Mouse (Mus musculus): ENCODE results near the gene Rsbn1l. TPM values are rescaled to one million over a fixed set of nuclear protein-coding genes. Genes with fewer than 3 reads are reported as not detected.

The Rsbn1l gene
- polyA plus RNA-seq, 1 experiment from 2014 or later = 5.2 TPM

- Histone ChIP-seq H3K27me3 (ENCODE audit: poor library complexity, severe bottlenecking) (no peaks in the 10 kb centered on the region), H3K4me3 (no peak overlapping the region), H3K27ac (no peak overlapping the region), H3K36me3 (replicated peaks) (no peaks in the 10 kb centered on the region; the same call in 1 of the 2 replicates), H3K4me1 (no peaks in the 10 kb centered on the region), H3K9me3 (no peaks in the 10 kb centered on the region)
- DNase-seq (ENCODE audit: extremely low spot score, low spot score) = no peak
- 58% methylated on average over 3 of the region's 3 CpGs for WGBS
These were observed 112.8 kb downstream of the Rsbn1l start for GRCm38 (mm10) chr5:20843405-20843804.

Other genes with a start within 250 kb of the Rsbn1l start
- 21.2 and 23.7 TPM in 2 replicates for gene Phtf2, start 74.3 kb downstream of the Rsbn1l start, polyA plus RNA-seq (2016; fragmentation: Nextera tagmentation; extraction: Ambion mirVana)
- 54.3 and 55.6 TPM in 2 replicates for gene Tmem60, start 74.2 kb downstream of the Rsbn1l start, polyA plus RNA-seq (2016; fragmentation: Nextera tagmentation; extraction: Ambion mirVana)
- gene Ptpn12, start 99.5 kb upstream of the Rsbn1l start, polyA plus RNA-seq (2016; fragmentation: Nextera tagmentation; extraction: Ambion mirVana) = 23.6 and 24.5 TPM in 2 replicates
- 0.98 and 1.0 TPM in 2 replicates for gene Gsap, start 229.9 kb upstream of the Rsbn1l start, polyA plus RNA-seq (2016; fragmentation: Nextera tagmentation; extraction: Ambion mirVana)